Mouse (Mus musculus): ENCODE data around the gene Stt3b. TPM values are rescaled to one million over a fixed set of nuclear protein-coding genes. Genes with fewer than 3 reads are reported as not detected.

Gene Stt3b
- polyA plus RNA-seq, 1 experiment from 2014 or later = 83.3 TPM

GRCm38 (mm10) chr9:115259866-115260265 lies 50.4 kb downstream of the Stt3b start:
- H3K27me3 ChIP-seq (replicated peaks; ENCODE audit: control insufficient read depth, insufficient read depth, low read length) = no peaks in the 10 kb centered on the region
- H3K9me3 ChIP-seq (ENCODE audit: control insufficient read depth, low read length) = no peaks in the 10 kb centered on the region
- H3K4me3 ChIP-seq (ENCODE audit: low read length) = no peak overlapping the region
- H3K9ac ChIP-seq (ENCODE audit: low read depth, low read length) = no peak overlapping the region
- ATAC-seq = no peak
- no peaks in the 10 kb centered on the region for H3K4me1 ChIP-seq (ENCODE audit: control insufficient read depth, insufficient read depth, low read depth, low read length)
- H3K27ac ChIP-seq (ENCODE audit: low read depth, low read length) = no peak overlapping the region
- H3K36me3 ChIP-seq (ENCODE audit: control insufficient read depth, insufficient read depth, low read length) = peaks cover 6% of the 10 kb centered on the region
- WGBS = 88% methylated on average over 4 of the region's 4 CpGs
- H3K4me2 ChIP-seq (ENCODE audit: low read length) = no peak overlapping the region

DNA sequence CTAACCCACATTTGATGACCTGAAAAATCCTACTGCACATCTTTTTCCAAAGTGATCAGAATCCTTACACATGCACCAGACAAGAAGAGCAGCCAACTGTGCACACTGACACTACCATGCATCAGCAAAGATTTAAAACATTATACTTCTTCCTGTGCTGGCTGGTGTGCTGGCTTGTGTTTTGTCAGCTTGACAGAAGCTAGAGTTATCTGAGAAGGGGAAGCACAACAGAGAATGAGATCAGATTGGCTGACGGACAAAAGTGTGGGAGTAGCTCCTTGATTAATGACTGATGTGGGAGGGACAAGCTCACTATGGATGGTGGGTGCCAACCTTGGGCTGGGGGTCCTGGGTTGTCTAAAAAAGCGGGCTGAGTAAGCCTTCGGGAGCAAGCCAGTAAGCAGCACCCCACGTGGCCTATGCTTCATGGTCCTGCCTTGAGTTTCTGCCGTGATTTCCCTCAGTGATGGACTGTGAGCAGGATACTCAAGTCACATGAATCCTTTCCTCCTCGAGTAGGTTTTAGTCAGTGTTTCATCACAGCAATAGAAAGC lies 52.4 kb downstream of the Stt3b start:
- Histone ChIP-seq H3K4me3 (ENCODE audit: low read length) (no peak overlapping the region), H3K27ac (ENCODE audit: low read depth, low read length) (no peak overlapping the region), H3K4me2 (ENCODE audit: low read length) (no peak overlapping the region), H3K27me3 (replicated peaks; ENCODE audit: control insufficient read depth, insufficient read depth, low read length) (no peaks in the 10 kb centered on the region), H3K9ac (ENCODE audit: low read depth, low read length) (no peak overlapping the region), H3K9me3 (ENCODE audit: control insufficient read depth, low read length) (no peaks in the 10 kb centered on the region), H3K4me1 (ENCODE audit: control insufficient read depth, insufficient read depth, low read depth, low read length) (no peaks in the 10 kb centered on the region), H3K36me3 (ENCODE audit: control insufficient read depth, insufficient read depth, low read length) (peaks cover 11% of the 10 kb centered on the region)
- WGBS = 77% methylated on average over 6 of the region's 6 CpGs
- ATAC-seq = no peak

- 85% methylated on average over 5 of the region's 5 CpGs for WGBS
- H3K4me3 ChIP-seq (ENCODE audit: low read length) = no peak overlapping the region
- peaks cover 35% of the 10 kb centered on the region for H3K36me3 ChIP-seq (ENCODE audit: control insufficient read depth, insufficient read depth, low read length)
- no peaks in the 10 kb centered on the region for H3K4me1 ChIP-seq (ENCODE audit: control insufficient read depth, insufficient read depth, low read depth, low read length)
- H3K9me3 ChIP-seq (ENCODE audit: control insufficient read depth, low read length) = no peaks in the 10 kb centered on the region
- no peak overlapping the region for H3K27ac ChIP-seq (ENCODE audit: low read depth, low read length)
- no peak overlapping the region for H3K4me2 ChIP-seq (ENCODE audit: low read length)
- H3K9ac ChIP-seq (ENCODE audit: low read depth, low read length) = no peak overlapping the region
- no peaks in the 10 kb centered on the region for H3K27me3 ChIP-seq (replicated peaks; ENCODE audit: control insufficient read depth, insufficient read depth, low read length)
- no peak for ATAC-seq
Observed at GRCm38 (mm10) chr9:115249145-115249544, 61.1 kb downstream of the Stt3b start.

DNA sequence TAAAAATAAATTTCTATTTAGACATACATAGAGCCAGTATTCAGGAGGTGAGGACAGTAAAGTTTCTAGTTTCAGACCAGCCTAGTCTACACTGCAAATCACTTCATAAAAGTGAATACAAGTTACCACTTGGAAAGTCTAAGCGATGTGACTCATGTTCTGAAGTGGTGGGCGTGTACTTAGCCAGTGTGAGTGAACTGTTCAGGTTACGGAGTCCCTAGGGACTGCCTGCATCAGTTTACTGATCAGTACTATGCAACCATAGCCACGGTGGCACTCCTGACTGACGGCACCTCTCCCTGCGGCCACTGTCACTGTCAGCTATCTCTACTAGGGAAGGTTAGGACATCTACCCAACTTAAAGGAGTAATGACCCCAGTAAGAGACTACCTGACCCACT lies 65.1 kb downstream of the Stt3b start:
- Histone ChIP-seq H3K27me3 (replicated peaks; ENCODE audit: control insufficient read depth, insufficient read depth, low read length) (no peaks in the 10 kb centered on the region), H3K4me2 (ENCODE audit: low read length) (no peak overlapping the region), H3K36me3 (ENCODE audit: control insufficient read depth, insufficient read depth, low read length) (peaks cover 43% of the 10 kb centered on the region), H3K4me1 (ENCODE audit: control insufficient read depth, insufficient read depth, low read depth, low read length) (no peaks in the 10 kb centered on the region), H3K27ac (ENCODE audit: low read depth, low read length) (no peak overlapping the region), H3K4me3 (ENCODE audit: low read length) (no peak overlapping the region), H3K9me3 (ENCODE audit: control insufficient read depth, low read length) (no peaks in the 10 kb centered on the region), H3K9ac (ENCODE audit: low read depth, low read length) (no peak overlapping the region)
- 89% methylated on average over 6 of the region's 6 CpGs for WGBS
- ATAC-seq = no peak

GRCm38 (mm10) chr9:115243630-115244029 lies 66.6 kb downstream of the Stt3b start:
- H3K9me3 ChIP-seq (ENCODE audit: control insufficient read depth, low read length) = no peaks in the 10 kb centered on the region
- no peaks in the 10 kb centered on the region for H3K4me1 ChIP-seq (ENCODE audit: control insufficient read depth, insufficient read depth, low read depth, low read length)
- H3K4me2 ChIP-seq (ENCODE audit: low read length) = no peak overlapping the region
- no peak overlapping the region for H3K9ac ChIP-seq (ENCODE audit: low read depth, low read length)
- no peaks in the 10 kb centered on the region for H3K27me3 ChIP-seq (replicated peaks; ENCODE audit: control insufficient read depth, insufficient read depth, low read length)
- H3K4me3 ChIP-seq (ENCODE audit: low read length) = no peak overlapping the region
- 72% methylated on average over 6 of the region's 6 CpGs for WGBS
- ATAC-seq = no peak
- H3K27ac ChIP-seq (ENCODE audit: low read depth, low read length) = no peak overlapping the region
- peaks cover 38% of the 10 kb centered on the region for H3K36me3 ChIP-seq (ENCODE audit: control insufficient read depth, insufficient read depth, low read length)

DNA sequence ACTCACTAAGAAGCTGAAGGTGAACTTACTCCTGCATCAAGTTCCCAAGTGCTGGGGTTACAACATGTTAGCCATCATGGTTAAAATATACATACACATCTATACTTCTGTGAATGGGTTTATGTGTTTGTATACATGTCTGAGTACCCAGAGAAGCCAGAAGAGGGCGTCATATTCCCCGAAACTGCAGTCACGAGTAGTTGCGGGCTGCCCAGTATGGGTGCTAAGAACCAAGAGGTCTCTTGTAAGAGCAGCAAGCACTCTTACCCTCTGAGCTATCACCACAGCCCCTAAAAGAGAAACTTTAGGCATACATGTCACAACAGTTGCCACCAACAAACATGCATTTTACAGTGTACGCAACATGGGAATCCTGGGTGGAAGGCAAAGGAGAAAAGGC lies 70.4 kb downstream of the Stt3b start:
- H3K9me3 ChIP-seq (ENCODE audit: control insufficient read depth, low read length) = no peaks in the 10 kb centered on the region
- WGBS = 95% methylated on average over 5 of the region's 5 CpGs
- no peaks in the 10 kb centered on the region for H3K4me1 ChIP-seq (ENCODE audit: control insufficient read depth, insufficient read depth, low read depth, low read length)
- no peak overlapping the region for H3K9ac ChIP-seq (ENCODE audit: low read depth, low read length)
- H3K27me3 ChIP-seq (replicated peaks; ENCODE audit: control insufficient read depth, insufficient read depth, low read length) = no peaks in the 10 kb centered on the region
- ATAC-seq = no peak
- H3K27ac ChIP-seq (ENCODE audit: low read depth, low read length) = no peak overlapping the region
- H3K36me3 ChIP-seq (ENCODE audit: control insufficient read depth, insufficient read depth, low read length) = peaks cover 23% of the 10 kb centered on the region
- no peak overlapping the region for H3K4me3 ChIP-seq (ENCODE audit: low read length)
- H3K4me2 ChIP-seq (ENCODE audit: low read length) = no peak overlapping the region

- peaks cover 15% of the 10 kb centered on the region for H3K36me3 ChIP-seq (ENCODE audit: control insufficient read depth, insufficient read depth, low read length)
- no peaks in the 10 kb centered on the region for H3K27me3 ChIP-seq (replicated peaks; ENCODE audit: control insufficient read depth, insufficient read depth, low read length)
- H3K9me3 ChIP-seq (ENCODE audit: control insufficient read depth, low read length) = no peaks in the 10 kb centered on the region
- H3K4me1 ChIP-seq (ENCODE audit: control insufficient read depth, insufficient read depth, low read depth, low read length) = no peaks in the 10 kb centered on the region
- no peak overlapping the region for H3K4me3 ChIP-seq (ENCODE audit: low read length)
- H3K9ac ChIP-seq (ENCODE audit: low read depth, low read length) = no peak overlapping the region
- H3K4me2 ChIP-seq (ENCODE audit: low read length) = no peak overlapping the region
- no peak overlapping the region for H3K27ac ChIP-seq (ENCODE audit: low read depth, low read length)
- ATAC-seq = no peak
Observed at GRCm38 (mm10) chr9:115237943-115238342, 72.3 kb downstream of the Stt3b start.

- Histone ChIP-seq H3K4me3 (ENCODE audit: low read length) (no peak overlapping the region), H3K4me2 (ENCODE audit: low read length) (no peak overlapping the region), H3K9me3 (ENCODE audit: control insufficient read depth, low read length) (no peaks in the 10 kb centered on the region), H3K27me3 (replicated peaks; ENCODE audit: control insufficient read depth, insufficient read depth, low read length) (no peaks in the 10 kb centered on the region), H3K27ac (ENCODE audit: low read depth, low read length) (no peak overlapping the region), H3K36me3 (ENCODE audit: control insufficient read depth, insufficient read depth, low read length) (peaks cover 13% of the 10 kb centered on the region; the same call in 1 of the 2 replicates), H3K9ac (ENCODE audit: low read depth, low read length) (no peak overlapping the region), H3K4me1 (ENCODE audit: control insufficient read depth, insufficient read depth, low read depth, low read length) (no peaks in the 10 kb centered on the region)
- 85% methylated on average over 8 of the region's 8 CpGs for WGBS
- no peak for ATAC-seq
Observed at GRCm38 (mm10) chr9:115236352-115236841, 73.8 kb downstream of the Stt3b start.

DNA sequence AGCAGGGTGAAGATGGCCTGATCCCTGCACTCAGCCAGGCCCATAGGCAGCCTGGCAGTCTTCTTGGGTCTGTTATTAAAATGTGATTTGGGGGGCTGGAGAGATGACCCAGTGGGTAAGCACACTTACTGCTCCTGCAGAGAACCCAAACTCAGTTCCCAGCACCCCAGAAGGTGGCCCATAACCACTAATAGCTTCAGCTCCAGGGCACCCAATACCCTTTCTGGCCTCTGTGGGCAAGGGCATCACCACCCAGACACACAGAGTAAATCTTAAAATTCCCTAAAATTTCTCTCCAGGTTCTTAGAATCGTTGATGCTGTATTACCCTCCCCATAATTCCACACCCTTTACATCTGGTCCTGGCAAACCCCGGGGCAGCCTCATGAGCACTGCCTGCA lies 75.7 kb downstream of the Stt3b start:
- ATAC-seq = no peak

GRCm38 (mm10) chr9:115233721-115234120 lies 76.5 kb downstream of the Stt3b start:
- H3K9ac ChIP-seq (ENCODE audit: low read depth, low read length) = no peak overlapping the region
- H3K36me3 ChIP-seq (ENCODE audit: control insufficient read depth, insufficient read depth, low read length) = peaks cover 2% of the 10 kb centered on the region; the same call in 1 of the 2 replicates
- H3K4me2 ChIP-seq (ENCODE audit: low read length) = no peak overlapping the region
- no peak for ATAC-seq
- no peaks in the 10 kb centered on the region for H3K4me1 ChIP-seq (ENCODE audit: control insufficient read depth, insufficient read depth, low read depth, low read length)
- H3K27me3 ChIP-seq (replicated peaks; ENCODE audit: control insufficient read depth, insufficient read depth, low read length) = no peaks in the 10 kb centered on the region
- no peak overlapping the region for H3K27ac ChIP-seq (ENCODE audit: low read depth, low read length)
- 90% methylated on average over 5 of the region's 5 CpGs for WGBS
- no peaks in the 10 kb centered on the region for H3K9me3 ChIP-seq (ENCODE audit: control insufficient read depth, low read length)
- H3K4me3 ChIP-seq (ENCODE audit: low read length) = no peak overlapping the region

More for the DNA sequence above, 75.7 kb downstream of the Stt3b start:
- no peak overlapping the region for H3K9ac ChIP-seq (ENCODE audit: low read depth, low read length)
- no peaks in the 10 kb centered on the region for H3K9me3 ChIP-seq (ENCODE audit: control insufficient read depth, low read length)
- no peak overlapping the region for H3K4me3 ChIP-seq (ENCODE audit: low read length)
- H3K4me1 ChIP-seq (ENCODE audit: control insufficient read depth, insufficient read depth, low read depth, low read length) = no peaks in the 10 kb centered on the region
- H3K27ac ChIP-seq (ENCODE audit: low read depth, low read length) = no peak overlapping the region
- no peaks in the 10 kb centered on the region for H3K27me3 ChIP-seq (replicated peaks; ENCODE audit: control insufficient read depth, insufficient read depth, low read length)
- WGBS = 93% methylated on average over 2 of the region's 2 CpGs
- peaks cover 2% of the 10 kb centered on the region; the same call in 1 of the 2 replicates for H3K36me3 ChIP-seq (ENCODE audit: control insufficient read depth, insufficient read depth, low read length)
- H3K4me2 ChIP-seq (ENCODE audit: low read length) = no peak overlapping the region
